Mouse (Mus musculus): ENCODE results near the gene Atg4b.
"Not testable (repeated sequence)": the region's sequence is repeated elsewhere in the genome, so short reads cannot be mapped to it uniquely, and the experiment has no call there.

Atg4b gene

GRCm38 (mm10) chr1:93756154-93756553 is 4.9 kb downstream of the Atg4b start:
- CTCF ChIA-PET = no interaction called here

- CTCF ChIA-PET = interaction anchor here (0.6 kb wide), 1 partner anchor 57 kb away, joined by 5 read pairs; no protein-coding TSS in a partner anchor
These were observed 8.8 kb downstream of the Atg4b start for GRCm38 (mm10) chr1:93760076-93760475.

- CTCF ChIA-PET = not testable (repeated sequence)
These were observed 12.2 kb downstream of the Atg4b start for GRCm38 (mm10) chr1:93763531-93763930.

- CTCF ChIA-PET = no interaction called here
These were observed 13.7 kb downstream of the Atg4b start for GRCm38 (mm10) chr1:93764871-93765591.

GRCm38 (mm10) chr1:93767600-93767999 is 16.3 kb downstream of the Atg4b start:
- CTCF ChIA-PET = no interaction called here

- CTCF ChIA-PET = interaction anchor here (0.5 kb wide), 1 partner anchor 1331 kb away, joined by 3 read pairs; no protein-coding TSS in a partner anchor
These were observed 18.6 kb downstream of the Atg4b start for GRCm38 (mm10) chr1:93769901-93770300.

GRCm38 (mm10) chr1:93776686-93777085 is 25.4 kb downstream of the Atg4b start:
- CTCF ChIA-PET = no interaction called here

GRCm38 (mm10) chr1:93786912-93787311 is 35.6 kb downstream of the Atg4b start:
- CTCF ChIA-PET = no interaction called here

- CTCF ChIA-PET = no interaction called here
These were observed 43.2 kb downstream of the Atg4b start for GRCm38 (mm10) chr1:93794526-93794925.

- CTCF ChIA-PET = no interaction called here
These were observed 44.6 kb downstream of the Atg4b start for GRCm38 (mm10) chr1:93795886-93796285.

- CTCF ChIA-PET = no interaction called here
These were observed 49.6 kb downstream of the Atg4b start for GRCm38 (mm10) chr1:93800670-93801503.

- CTCF ChIA-PET = no interaction called here
These were observed 50.5 kb downstream of the Atg4b start, which contains the start of gene Dtymk for GRCm38 (mm10) chr1:93801741-93802238. Dtymk (minus strand) TSS chr1:93801934.

- CTCF ChIA-PET = no interaction called here
These were observed 51.5 kb downstream of the Atg4b start for GRCm38 (mm10) chr1:93802771-93803170.

GRCm38 (mm10) chr1:93803556-93804507 is 52.5 kb downstream of the Atg4b start, which contains the start of gene Ing5:
Ing5 (plus strand) TSS chr1:93803965.
- CTCF ChIA-PET = interaction anchor here (0.6 kb wide), 1 partner anchor 50 kb away, joined by 4 read pairs; no protein-coding TSS in a partner anchor

GRCm38 (mm10) chr1:93804818-93805217 is 53.5 kb downstream of the Atg4b start:
- CTCF ChIA-PET = no interaction called here

- CTCF ChIA-PET = no interaction called here
These were observed 54.1 kb downstream of the Atg4b start for GRCm38 (mm10) chr1:93805221-93805951.

GRCm38 (mm10) chr1:93808871-93809270 is 57.6 kb downstream of the Atg4b start:
- CTCF ChIA-PET = no interaction called here

- CTCF ChIA-PET = no interaction called here
These were observed 58.7 kb downstream of the Atg4b start for GRCm38 (mm10) chr1:93810011-93810410.

GRCm38 (mm10) chr1:93811495-93812039 is 60.3 kb downstream of the Atg4b start:
- CTCF ChIA-PET = no interaction called here

GRCm38 (mm10) chr1:93817823-93818532 is 66.7 kb downstream of the Atg4b start:
- CTCF ChIA-PET = no interaction called here

Data from spleen, embryonic (tissue).